Mouse (Mus musculus) midbrain, embryonic 12.5 days (tissue): Measurements from ENCODE around the gene A430078G23Rik. TPM values are rescaled to one million over a fixed set of nuclear protein-coding genes. Genes with fewer than 3 reads are reported as not detected.

Experiments
- polyA plus RNA-seq: library from polyadenylated mRNA; unstranded; fragments of >200 nt; fragmentation: Nextera tagmentation; extraction: Ambion mirVana; gene quantifications from 2 replicates; pipeline ENCODE4 v1.2.1, GENCODE M21; 2016

The A430078G23Rik gene
- polyA plus RNA-seq, 1 experiment from 2014 or later = not detected

Other genes with a start within 250 kb of the A430078G23Rik start
- 46.5 and 46.7 TPM in 2 replicates for gene Insr, start 73.8 kb upstream of the A430078G23Rik start, polyA plus RNA-seq
- gene Arhgef18, start 39.6 kb downstream of the A430078G23Rik start, polyA plus RNA-seq = 14.0 and 15.3 TPM in 2 replicates
- 3.3 and 3.4 TPM in 2 replicates for gene Pex11g, start 114.3 kb downstream of the A430078G23Rik start, polyA plus RNA-seq
- 0.19 and 0.25 TPM in 2 replicates for gene Tex45, start 117.4 kb downstream of the A430078G23Rik start, polyA plus RNA-seq
- 82.8 and 89.5 TPM in 2 replicates for gene Zfp358, start 139.7 kb downstream of the A430078G23Rik start, polyA plus RNA-seq
- gene Mcoln1, start 147.0 kb downstream of the A430078G23Rik start, polyA plus RNA-seq = 74.9 and 79.3 TPM in 2 replicates
- gene Pnpla6, start 162.0 kb downstream of the A430078G23Rik start, polyA plus RNA-seq = 30.5 and 35.0 TPM in 2 replicates
- 2.8 and 3.2 TPM in 2 replicates for gene C330021F23Rik, start 214.6 kb downstream of the A430078G23Rik start, polyA plus RNA-seq
- gene Camsap3, start 233.9 kb downstream of the A430078G23Rik start, polyA plus RNA-seq = 22.9 and 26.5 TPM in 2 replicates